Mouse (Mus musculus) E14TG2a.4 (cell line): ENCODE measurements around the gene Aoc3.

Source experiments
- CTCF ChIP-seq: conservative IDR thresholded peaks from 2 replicates; pipeline ENCODE4 v1.5.1; 2014; ENCODE audit warnings: low read length
- NANOG ChIP-seq: IDR thresholded peaks from 2 replicates; pipeline ENCODE4 v1.6.1; 2014; ENCODE audit warnings: borderline replicate concordance, low read length, mixed read lengths
- POU5F1 ChIP-seq: IDR thresholded peaks from 2 replicates; pipeline ENCODE4 v1.6.1; 2014; ENCODE audit warnings: low read length, borderline replicate concordance

- TF ChIP-seq CTCF (no peak), NANOG (no peak), POU5F1 (no peak)
Observed at GRCm38 (mm10) chr11:101360651-101361113, 30.3 kb downstream of the Aoc3 start.
